Mouse (Mus musculus): ENCODE data around the gene Foxp1.

DNA sequence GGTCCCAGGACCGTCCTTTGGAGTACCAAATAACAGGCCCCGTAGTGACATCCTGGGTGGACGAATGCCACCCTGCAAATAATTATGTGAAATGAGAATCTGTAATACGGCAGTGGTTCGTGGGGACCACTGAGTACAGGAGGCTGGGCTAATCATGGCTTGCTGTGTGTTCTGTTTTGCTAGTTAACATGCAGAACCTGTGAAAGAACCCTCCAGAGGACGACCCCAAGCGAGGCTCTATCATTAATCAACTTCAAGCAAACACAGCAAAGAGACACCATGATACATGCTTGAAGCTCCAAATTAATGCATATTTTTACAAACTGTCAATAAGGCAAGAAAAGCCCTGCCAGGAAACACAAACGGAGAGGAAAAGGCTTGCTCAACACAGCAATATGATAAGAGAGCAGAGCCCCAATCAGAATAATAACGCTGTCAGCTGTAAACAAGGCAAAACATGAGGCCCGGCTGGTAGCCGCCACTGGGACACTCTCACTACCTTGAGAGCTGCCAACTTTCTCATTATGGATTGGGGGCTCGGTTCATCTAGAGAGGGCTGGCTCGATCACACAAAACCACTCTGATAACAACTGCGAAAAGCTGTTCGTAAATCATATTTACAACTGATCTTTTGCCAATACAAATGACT, 591.7 kb downstream of the Foxp1 start:
- TF ChIP-seq CTCF (IDR thresholded peaks at IDR 0.05; ENCODE audit: borderline replicate concordance, control insufficient read depth, extremely low read depth, insufficient read depth, low read length, poor library complexity) (no peak), POLR2A (IDR thresholded peaks at IDR 0.05; ENCODE audit: control insufficient read depth, extremely low read depth, insufficient read depth, low read length, poor library complexity) (no peak)
